Mouse (Mus musculus) ES-E14 (cell line): Measurements from ENCODE around the gene Mbnl1. TPM values are rescaled to one million over a fixed set of nuclear protein-coding genes. Genes with fewer than 3 reads are reported as not detected.
"Not testable (repeated sequence)": the region's sequence is repeated elsewhere in the genome, so short reads cannot be mapped to it uniquely, and the experiment has no call there.

Experiments used
- DNase-seq: peaks from one replicate; pipeline ENCODE4 v3.0.0-alpha.2; 2013; ENCODE audit warnings: low read depth, low spot score
- H3K27ac ChIP-seq: 2 replicates; pipeline ENCODE4 v1.5.1; 2012; ENCODE audit warnings: low read depth, mild to moderate bottlenecking, low read length, moderate library complexity, mixed read lengths; ENCODE audit not compliant: poor library complexity, insufficient read depth, severe bottlenecking
- H3K36me3 ChIP-seq: 2 replicates; pipeline ENCODE4 v1.6.1; 2012; ENCODE audit warnings: mild to moderate bottlenecking, low read length, moderate library complexity, mixed read lengths; ENCODE audit not compliant: control insufficient read depth, poor library complexity, insufficient read depth, severe bottlenecking
- H3K4me1 ChIP-seq, 2 experiments: fragments of 150-350 bp in 1 of 2; sonication (generic) in 1 of 2; 2 replicates each; pipeline ENCODE4 v1.6.1; 2012; ENCODE audit warnings: low read length in 2 of 2, mild to moderate bottlenecking in 1 of 2, mixed read lengths in 1 of 2; ENCODE audit not compliant: control insufficient read depth in 2 of 2, insufficient read depth in 2 of 2, poor library complexity in 1 of 2
- H3K4me3 ChIP-seq, 2 experiments: fragments of 150-350 bp in 1 of 2; sonication (generic) in 1 of 2; 2 replicates each; pipeline ENCODE4 v1.5.1; 2012; ENCODE audit warnings: low read length in 2 of 2, low read depth in 1 of 2, mild to moderate bottlenecking in 1 of 2, mixed read lengths in 1 of 2; ENCODE audit not compliant: insufficient read depth in 1 of 2, poor library complexity in 1 of 2, severe bottlenecking in 1 of 2
- H3K9ac ChIP-seq: 2 replicates; pipeline ENCODE4 v1.6.1; 2012; ENCODE audit warnings: low read depth, mild to moderate bottlenecking, low read length, mixed read lengths; ENCODE audit not compliant: poor library complexity, insufficient read depth, severe bottlenecking
- H3K9me3 ChIP-seq: fragments of 150-350 bp; sonication (generic); 2 replicates; pipeline ENCODE4 v1.6.1; 2012; ENCODE audit warnings: low read depth, mild to moderate bottlenecking, low read length; ENCODE audit not compliant: control insufficient read depth, insufficient read depth
- CHD2 ChIP-seq: IDR thresholded peaks from 2 replicates; pipeline ENCODE4 v1.6.1; 2014; ENCODE audit warnings: mild to moderate bottlenecking, low read depth, low read length, inconsistent platforms
- HCFC1 ChIP-seq: IDR thresholded peaks from 2 replicates; pipeline ENCODE4 v1.6.1; 2012; ENCODE audit warnings: low read length, inconsistent platforms, borderline replicate concordance; ENCODE audit not compliant: insufficient read depth
- MAFK ChIP-seq: IDR thresholded peaks from 2 replicates; pipeline ENCODE4 v1.6.1; 2014; ENCODE audit warnings: mild to moderate bottlenecking, low read depth, low read length, inconsistent platforms; ENCODE audit not compliant: insufficient read depth
- ZC3H11A ChIP-seq: IDR thresholded peaks from 2 replicates; pipeline ENCODE4 v1.6.1; 2012; ENCODE audit warnings: low read depth, mild to moderate bottlenecking, inconsistent platforms, low read length, borderline replicate concordance
- ZNF384 ChIP-seq: IDR thresholded peaks from 2 replicates; pipeline ENCODE4 v1.6.1; 2012; ENCODE audit warnings: low read depth, low read length, inconsistent platforms
- in situ Hi-C, 2 experiments: fragments of 600-800 bp; cut with MboI; formaldehyde crosslinking; loops; one replicate each; pipeline ENCODE4 v1.15.1; 2025; ENCODE audit warnings: low sequenced_read_pairs in 2 of 2, inconsistent platforms in 1 of 2; ENCODE audit not compliant: unreplicated experiment in 2 of 2
- total RNA-seq: library from RNA; depleted of rRNA; stranded (reverse); fragments of 300-350 nt; gene quantifications from 2 replicates; pipeline ENCODE4 v1.2.3, GENCODE M21; 2012

Gene Mbnl1
- total RNA-seq, 1 experiment, result 27.0 TPM

GRCm38 (mm10) chr3:60438715-60439114, 33.9 kb upstream of the Mbnl1 start:
- H3K36me3 ChIP-seq, result no peaks in the 10 kb centered on the region
- H3K4me3 ChIP-seq, result no peak overlapping the region
- no peaks in the 10 kb centered on the region for H3K9me3 ChIP-seq
- in situ Hi-C loops, result no loop called here
- H3K27ac ChIP-seq, result no peak overlapping the region
- no peaks in the 10 kb centered on the region for H3K4me1 ChIP-seq
- TF ChIP-seq CHD2 (no peak), ZNF384 (no peak), MAFK (no peak), ZC3H11A (no peak), HCFC1 (no peak)
- H3K9ac ChIP-seq, result no peak overlapping the region
- DNase-seq, result no peak

GRCm38 (mm10) chr3:60461828-60462521, 10.7 kb upstream of the Mbnl1 start:
- Histone ChIP-seq H3K27ac (no peak overlapping the region), H3K36me3 (no peaks in the 10 kb centered on the region), H3K9me3 (no peaks in the 10 kb centered on the region), H3K4me3 (no peak overlapping the region), H3K4me1 (no peaks in the 10 kb centered on the region), H3K9ac (no peak overlapping the region)
- in situ Hi-C loops, result no loop called here
- TF ChIP-seq ZC3H11A (no peak), CHD2 (no peak), HCFC1 (no peak), MAFK (no peak), ZNF384 (no peak)
- no peak for DNase-seq

GRCm38 (mm10) chr3:60468667-60469066, 4.0 kb upstream of the Mbnl1 start:
- H3K27ac ChIP-seq, H3K9me3 ChIP-seq, H3K4me3 ChIP-seq, H3K36me3 ChIP-seq, in situ Hi-C loops, H3K4me1 ChIP-seq, H3K9ac ChIP-seq, DNase-seq: not testable (repeated sequence)

- H3K9ac ChIP-seq, in situ Hi-C loops, H3K9me3 ChIP-seq: not testable (repeated sequence)
Measured at GRCm38 (mm10) chr3:60469170-60469805, 3.3 kb upstream of the Mbnl1 start.

GRCm38 (mm10) chr3:60472011-60472680, 484 bp upstream of the Mbnl1 start:
- Histone ChIP-seq H3K27ac (no peak overlapping the region), H3K9me3 (no peaks in the 10 kb centered on the region), H3K4me3 (no peak overlapping the region), H3K4me1 (no peaks in the 10 kb centered on the region), H3K36me3 (no peaks in the 10 kb centered on the region), H3K9ac (no peak overlapping the region)
- in situ Hi-C loops, result no loop called here
- no peak for DNase-seq
- no peak for TF ChIP-seq ZC3H11A
- TF ChIP-seq HCFC1, result no peak
- TF ChIP-seq CHD2, result no peak
- TF ChIP-seq MAFK, result no peak
- TF ChIP-seq ZNF384, result no peak

More at GRCm38 (mm10) chr3:60469170-60469805, 3.3 kb upstream of the Mbnl1 start:
- not testable (repeated sequence) for DNase-seq, H3K4me3 ChIP-seq, H3K36me3 ChIP-seq, H3K27ac ChIP-seq, H3K4me1 ChIP-seq
